Mouse (Mus musculus) spleen, adult 2 months (tissue): ENCODE results near the gene Zfp599. TPM values are rescaled to one million over a fixed set of nuclear protein-coding genes. Genes with fewer than 3 reads are reported as not detected.

Experiments used
- DNase-seq, 2 experiments: peaks; one replicate each; pipeline versions ENCODE4 v3.0.0 to v3.0.0-alpha.2; 2012 to 2021; ENCODE audit warnings: low spot score in 2 of 2, low read depth in 1 of 2
- H3K27ac ChIP-seq: fragments of 200-500 bp; 2 replicates; pipeline ENCODE4 v1.5.1; 2012; ENCODE audit warnings: low read length, inconsistent platforms; ENCODE audit not compliant: insufficient read depth
- H3K27me3 ChIP-seq: fragments of 200-500 bp; 2 replicates; pipeline ENCODE4 v1.6.1; 2012; ENCODE audit warnings: mild to moderate bottlenecking, moderate library complexity, low read length, inconsistent platforms; ENCODE audit not compliant: control insufficient read depth, insufficient read depth
- H3K36me3 ChIP-seq: fragments of 200-500 bp; 2 replicates; pipeline ENCODE4 v1.6.1; 2012; ENCODE audit warnings: mild to moderate bottlenecking, low read length, inconsistent platforms; ENCODE audit not compliant: control insufficient read depth, insufficient read depth
- H3K4me1 ChIP-seq: fragments of 200-500 bp; 2 replicates; pipeline ENCODE4 v1.6.1; 2011; ENCODE audit warnings: inconsistent platforms; ENCODE audit not compliant: control insufficient read depth, insufficient read depth, insufficient read length
- H3K4me3 ChIP-seq: fragments of 200-500 bp; 2 replicates; pipeline ENCODE4 v1.5.1; 2011; ENCODE audit warnings: mild to moderate bottlenecking, inconsistent platforms; ENCODE audit not compliant: insufficient read depth, insufficient read length; ENCODE audit errors: extremely low read depth
- CTCF ChIP-seq: fragments of 200-500 bp; IDR thresholded peaks from 2 replicates; pipeline ENCODE4 v1.5.1; 2011; ENCODE audit warnings: mild to moderate bottlenecking, inconsistent platforms; ENCODE audit not compliant: insufficient read depth, insufficient read length, insufficient replicate concordance; ENCODE audit errors: extremely low read depth
- POLR2A ChIP-seq: fragments of 200-500 bp; IDR thresholded peaks from 2 replicates; pipeline ENCODE4 v1.6.1; 2011; ENCODE audit warnings: low read depth, low read length, inconsistent platforms
- WGBS: fragments of 180-500 bp; shearing (Covaris S2); methylation state at CpG from one replicate; pipeline ENCODE4 v1.1.7; 2018; 5-methylcytosine and 5-hydroxymethylcytosine counted together
- polyA plus RNA-seq: library from polyadenylated mRNA; depleted of rRNA; stranded (reverse); fragments of >200 nt; gene quantifications from 2 replicates; pipeline ENCODE4 v1.2.3, GENCODE M21; 2012; rRNA removed

Zfp599 gene
- polyA plus RNA-seq, 1 experiment: 0.13 TPM

GRCm38 (mm10) chr9:22224536-22225503 lies 34.9 kb downstream of the Zfp599 start:
- peak; percentile 17 to 77 for DNase-seq
- WGBS: 22% methylated on average over 17 of the region's 17 CpGs
- Histone ChIP-seq H3K27ac (peak overlapping the region; percentile 71), H3K36me3 (no peaks in the 10 kb centered on the region), H3K27me3 (no peaks in the 10 kb centered on the region), H3K4me1 (no peaks in the 10 kb centered on the region; the same call in 1 of the 2 replicates), H3K4me3 (peak overlapping the region; percentile 85)
- no peak for TF ChIP-seq CTCF
- TF ChIP-seq POLR2A: no peak

GRCm38 (mm10) chr9:22224066-22224465 lies 35.6 kb downstream of the Zfp599 start:
- no peak for DNase-seq
- H3K27ac ChIP-seq: no peak overlapping the region
- H3K27me3 ChIP-seq: no peaks in the 10 kb centered on the region
- WGBS: 96% methylated on average over 4 of the region's 4 CpGs
- H3K4me3 ChIP-seq: no peak overlapping the region
- H3K4me1 ChIP-seq: no peaks in the 10 kb centered on the region; the same call in 1 of the 2 replicates
- TF ChIP-seq CTCF (no peak), POLR2A (no peak)
- H3K36me3 ChIP-seq: no peaks in the 10 kb centered on the region

DNA sequence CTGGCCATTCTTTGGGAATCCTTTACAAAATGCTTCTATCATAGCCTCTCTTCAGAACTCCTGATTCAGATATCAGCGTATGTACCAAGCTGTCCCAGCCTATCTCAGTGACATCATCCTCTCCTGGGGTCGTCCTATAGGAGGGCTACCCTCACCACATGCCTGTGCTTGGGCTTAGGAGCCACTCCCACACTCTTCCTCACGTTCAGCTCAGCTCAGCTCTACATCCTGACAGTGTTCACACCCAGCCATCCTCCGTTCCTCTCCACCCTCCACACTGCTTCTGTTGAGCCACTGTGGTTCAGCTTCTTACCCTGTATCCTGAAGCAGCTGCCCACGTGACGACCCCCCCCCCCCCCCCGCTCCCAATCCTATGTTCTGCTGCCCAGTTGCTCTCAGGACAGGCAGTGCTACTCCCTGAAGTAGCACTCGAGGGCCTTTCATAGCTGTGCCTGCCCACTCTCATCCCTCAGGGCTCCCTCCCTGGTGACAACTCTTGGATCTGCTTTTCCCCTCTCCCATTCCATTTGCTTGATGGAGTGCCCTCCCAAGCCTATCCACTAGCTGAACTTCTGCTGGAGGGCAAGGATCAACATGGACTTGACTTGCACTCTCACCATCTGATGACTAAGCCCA lies 41.7 kb downstream of the Zfp599 start:
- H3K27me3 ChIP-seq: no peaks in the 10 kb centered on the region
- DNase-seq: no peak
- H3K4me1 ChIP-seq: no peaks in the 10 kb centered on the region
- 57% methylated on average over 8 of the region's 8 CpGs for WGBS
- TF ChIP-seq POLR2A (no peak), CTCF (no peak)
- H3K4me3 ChIP-seq: no peak overlapping the region
- no peaks in the 10 kb centered on the region for H3K36me3 ChIP-seq
- no peak overlapping the region for H3K27ac ChIP-seq

DNA sequence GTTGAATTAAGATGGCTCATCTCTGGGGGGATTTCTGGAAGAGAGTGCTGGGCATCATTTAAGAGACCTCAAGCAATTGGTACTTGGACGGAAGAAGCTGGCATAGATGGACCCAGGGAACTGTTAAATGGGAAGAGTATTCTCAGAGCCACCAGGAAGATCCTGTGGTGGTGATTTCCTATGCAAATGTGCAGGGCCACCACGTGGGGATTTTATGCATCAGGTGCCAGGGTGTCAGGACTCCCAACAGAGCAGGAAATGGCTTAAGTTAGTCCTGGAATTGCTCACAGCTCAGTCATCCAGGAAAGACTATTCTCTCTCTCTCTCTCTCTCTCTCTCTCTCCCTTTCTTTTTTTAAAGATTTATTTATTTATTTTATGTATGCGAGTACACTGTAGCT lies 43.0 kb downstream of the Zfp599 start:
- no peak overlapping the region for H3K4me3 ChIP-seq
- H3K27ac ChIP-seq: no peak overlapping the region
- no peaks in the 10 kb centered on the region for H3K4me1 ChIP-seq
- DNase-seq: no peak
- no peak for TF ChIP-seq CTCF
- TF ChIP-seq POLR2A: no peak
- H3K36me3 ChIP-seq: no peaks in the 10 kb centered on the region
- 60% methylated on average over 3 of the region's 3 CpGs for WGBS
- no peaks in the 10 kb centered on the region for H3K27me3 ChIP-seq

DNA sequence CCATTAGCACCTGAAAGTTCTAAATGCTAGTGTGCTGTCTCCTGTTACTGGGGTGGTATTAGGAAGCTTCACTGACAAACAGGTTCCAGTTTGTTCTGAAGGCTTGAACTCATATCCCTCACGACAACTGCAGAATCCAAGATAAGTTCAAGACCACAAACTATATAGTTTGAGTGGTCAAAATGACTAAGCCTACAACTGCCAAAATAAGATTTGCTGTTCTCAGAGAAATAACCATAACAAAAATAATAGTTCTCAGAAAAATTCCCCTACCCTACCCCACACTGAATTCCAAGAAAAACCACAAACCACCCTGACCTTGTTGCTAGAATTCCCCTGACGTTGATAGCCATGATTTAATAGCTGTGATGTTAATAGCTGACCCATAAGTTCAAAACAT lies 45.1 kb downstream of the Zfp599 start:
- 42% methylated on average over 2 of the region's 2 CpGs for WGBS
- Histone ChIP-seq H3K27ac (no peak overlapping the region), H3K4me1 (no peaks in the 10 kb centered on the region), H3K27me3 (no peaks in the 10 kb centered on the region), H3K36me3 (no peaks in the 10 kb centered on the region), H3K4me3 (no peak overlapping the region)
- no peak for TF ChIP-seq CTCF
- TF ChIP-seq POLR2A: no peak
- no peak for DNase-seq

GRCm38 (mm10) chr9:22213785-22214194 lies 45.9 kb downstream of the Zfp599 start:
- TF ChIP-seq POLR2A (no peak), CTCF (no peak)
- Histone ChIP-seq H3K4me1 (no peaks in the 10 kb centered on the region), H3K27ac (no peak overlapping the region), H3K27me3 (no peaks in the 10 kb centered on the region), H3K4me3 (no peak overlapping the region), H3K36me3 (no peaks in the 10 kb centered on the region)
- WGBS: 67% methylated on average over 2 of the region's 2 CpGs
- DNase-seq: no peak

Other genes with a start within 250 kb of the Zfp599 start
- gene Elavl3, start 207.9 kb downstream of the Zfp599 start, polyA plus RNA-seq: not detected in 2 replicates
- not detected in 2 replicates for gene Gm49318, start 188.6 kb downstream of the Zfp599 start, polyA plus RNA-seq
- 21.6 and 28.1 TPM in 2 replicates for gene Zfp653, start 188.5 kb downstream of the Zfp599 start, polyA plus RNA-seq
- 21.8 and 30.1 TPM in 2 replicates for gene Ecsit, start 174.5 kb downstream of the Zfp599 start, polyA plus RNA-seq
- 7.2 and 8.0 TPM in 2 replicates for gene Cnn1, start 160.7 kb downstream of the Zfp599 start, polyA plus RNA-seq
- 70.2 and 89.3 TPM in 2 replicates for gene Elof1, start 142.7 kb downstream of the Zfp599 start, polyA plus RNA-seq
- gene Acp5, start 124.2 kb downstream of the Zfp599 start, polyA plus RNA-seq: 309 and 340 TPM in 2 replicates
- 23.6 and 38.6 TPM in 2 replicates for gene Pigyl, start 103.0 kb downstream of the Zfp599 start, polyA plus RNA-seq
- gene Zfp872, start 71.8 kb downstream of the Zfp599 start, polyA plus RNA-seq: not detected in 2 replicates
- gene Zfp809, start 34.2 kb downstream of the Zfp599 start, polyA plus RNA-seq: 13.8 and 15.1 TPM in 2 replicates
- 3.7 and 4.0 TPM in 2 replicates for gene Zfp810, start 47.8 kb upstream of the Zfp599 start, polyA plus RNA-seq
- gene Anln, start 129.3 kb upstream of the Zfp599 start, polyA plus RNA-seq: 1.3 and 1.7 TPM in 2 replicates
- 0.21 and 0.36 TPM in 2 replicates for gene 9530077C05Rik, start 151.6 kb upstream of the Zfp599 start, polyA plus RNA-seq
- not detected in 2 replicates for gene Gm17545, start 194.4 kb upstream of the Zfp599 start, polyA plus RNA-seq
- gene Rp9, start 209.8 kb upstream of the Zfp599 start, polyA plus RNA-seq: 64.8 and 122 TPM in 2 replicates
- 11.5 and 13.7 TPM in 2 replicates for gene Bbs9, start 215.8 kb upstream of the Zfp599 start, polyA plus RNA-seq